Mouse (Mus musculus) lung, postnatal 10 days (tissue): Measurements from ENCODE around the gene Gm815.

Experiments
- DNase-seq: peaks from one replicate; pipeline ENCODE4 v3.0.0; 2021

Gene Gm815

DNA sequence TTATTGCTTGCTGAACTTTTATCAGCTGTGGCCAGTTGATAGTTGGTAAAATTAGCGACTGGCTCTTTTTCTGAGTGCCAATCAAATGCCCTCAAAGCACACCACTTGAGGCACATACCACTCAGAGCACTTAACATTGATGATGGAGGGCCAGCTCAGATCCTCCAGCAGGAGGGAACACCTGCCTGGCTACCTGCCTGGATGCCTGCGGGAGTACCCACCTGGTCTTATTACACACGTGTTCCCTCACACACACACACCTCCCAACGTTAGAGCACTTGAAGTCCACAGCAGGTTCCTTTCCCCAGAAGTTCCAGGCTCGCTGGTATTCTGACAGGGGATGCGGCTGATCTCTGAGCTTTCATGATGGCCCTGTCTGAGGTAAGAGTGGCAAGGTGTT lies at the start of gene Gm815:
Gene Gm815 (plus strand): TSS at position 266 of the 400 bp plus-strand sequence.
- DNase-seq, result no peak

DNA sequence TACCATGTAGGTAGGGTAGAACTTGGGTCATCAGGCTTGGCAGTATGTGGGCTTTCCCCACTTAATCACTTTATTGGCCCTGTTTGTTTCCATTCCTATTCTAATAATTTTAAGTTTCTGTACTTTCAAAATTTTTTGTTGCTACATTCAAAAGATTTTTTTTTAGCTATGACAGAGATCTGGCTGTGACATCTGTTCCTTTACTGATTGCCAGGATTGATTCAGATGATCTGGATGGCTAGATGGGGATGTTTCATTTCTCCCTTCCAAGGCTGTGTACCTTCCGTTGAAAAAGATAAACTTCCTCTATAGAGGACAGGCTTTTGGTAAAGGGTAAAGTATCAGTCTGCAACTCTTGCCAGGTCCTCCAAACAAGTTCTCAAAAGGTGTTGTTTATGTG lies 48.1 kb upstream of the Gm815 start:
- no peak for DNase-seq

DNA sequence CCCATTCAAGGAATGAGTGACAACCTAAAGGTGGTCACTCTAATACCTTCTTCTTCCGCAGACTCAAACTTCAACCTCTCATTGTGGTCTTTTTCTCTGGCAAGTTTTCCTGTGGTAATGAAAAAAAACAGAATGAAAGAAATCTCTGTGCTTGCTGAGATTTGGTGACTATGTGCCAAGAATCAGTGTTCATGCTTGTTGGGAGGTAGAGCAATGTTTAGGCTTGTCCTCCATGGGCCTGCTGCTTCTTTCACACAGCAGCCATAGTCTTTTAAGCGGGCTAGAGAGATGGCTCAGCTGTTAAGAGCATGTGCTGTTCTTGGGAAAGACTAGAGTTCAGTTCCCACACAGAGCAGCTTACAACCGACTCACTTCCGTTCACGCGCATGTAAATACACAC lies 41.8 kb upstream of the Gm815 start:
- DNase-seq, result no peak

DNA sequence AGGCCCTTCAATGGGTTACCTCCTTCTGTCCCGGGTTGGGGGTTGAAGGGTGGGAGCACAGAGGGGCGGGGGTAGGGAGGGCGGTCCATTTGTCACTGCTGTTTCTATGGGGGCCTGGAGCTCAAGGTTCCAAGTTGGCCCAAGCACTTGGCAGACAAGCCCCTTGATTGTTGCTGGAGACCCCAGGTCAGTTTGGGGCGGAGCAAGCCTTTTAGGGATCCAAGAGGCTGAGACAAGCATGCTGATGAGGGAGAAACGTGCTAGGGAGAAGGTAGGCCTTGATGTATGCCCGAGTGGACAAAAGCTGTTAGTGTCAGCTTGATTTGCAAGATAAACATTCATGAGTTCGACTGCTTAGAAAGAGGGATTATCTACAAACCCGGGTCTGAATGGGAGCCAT lies 40.9 kb upstream of the Gm815 start:
- no peak for DNase-seq

DNA sequence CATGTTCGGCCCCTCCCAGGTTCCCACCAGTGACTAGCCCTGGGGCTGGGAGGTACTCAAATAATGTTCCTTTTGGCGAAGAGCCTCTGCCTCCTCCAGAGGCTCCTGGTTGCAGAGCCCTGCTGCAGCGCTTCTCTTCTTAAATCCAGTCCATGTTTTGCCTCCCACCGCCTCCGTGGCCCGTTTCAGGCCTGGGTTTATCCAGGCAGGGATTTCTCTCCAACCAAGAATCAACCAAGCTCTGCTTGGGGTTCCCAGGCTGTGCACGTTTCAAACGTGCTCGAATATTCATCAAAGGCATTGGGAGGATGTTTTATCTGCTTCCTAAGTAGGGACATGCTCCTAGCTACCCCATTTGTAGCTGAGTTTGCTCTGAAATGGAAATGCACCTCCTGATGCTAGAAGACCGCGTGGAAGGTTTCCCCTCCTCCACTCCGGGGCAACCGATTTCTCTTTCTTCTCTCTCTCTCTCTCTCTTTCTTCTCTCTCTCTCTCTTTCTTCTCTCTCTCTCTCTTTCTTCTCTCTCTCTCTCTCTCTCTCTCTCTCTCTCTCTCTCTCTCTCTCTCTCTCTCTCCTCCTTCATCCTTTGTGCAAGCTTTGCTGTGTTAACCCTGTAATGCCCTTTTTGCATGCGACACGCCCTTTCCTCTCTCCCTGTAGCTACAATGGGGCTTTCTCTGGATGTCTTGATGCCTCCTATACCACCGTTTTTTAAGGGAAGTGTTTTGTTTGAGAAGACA lies 40.2 kb upstream of the Gm815 start:
- peak; percentile 92 for DNase-seq

DNA sequence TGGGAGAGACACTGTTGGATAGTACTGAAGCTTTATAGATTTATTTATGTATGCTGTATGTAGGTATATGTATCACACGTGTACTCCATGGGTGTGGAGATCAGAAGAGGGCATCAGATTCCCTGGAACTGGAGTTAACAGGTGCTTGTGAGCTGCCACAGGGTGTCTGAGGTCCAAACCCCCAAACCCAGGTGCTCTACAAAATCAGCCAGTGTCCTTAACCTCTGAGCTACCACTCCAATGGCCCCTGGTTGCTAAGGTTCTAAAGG lies 39.7 kb upstream of the Gm815 start:
- DNase-seq, result no peak

DNA sequence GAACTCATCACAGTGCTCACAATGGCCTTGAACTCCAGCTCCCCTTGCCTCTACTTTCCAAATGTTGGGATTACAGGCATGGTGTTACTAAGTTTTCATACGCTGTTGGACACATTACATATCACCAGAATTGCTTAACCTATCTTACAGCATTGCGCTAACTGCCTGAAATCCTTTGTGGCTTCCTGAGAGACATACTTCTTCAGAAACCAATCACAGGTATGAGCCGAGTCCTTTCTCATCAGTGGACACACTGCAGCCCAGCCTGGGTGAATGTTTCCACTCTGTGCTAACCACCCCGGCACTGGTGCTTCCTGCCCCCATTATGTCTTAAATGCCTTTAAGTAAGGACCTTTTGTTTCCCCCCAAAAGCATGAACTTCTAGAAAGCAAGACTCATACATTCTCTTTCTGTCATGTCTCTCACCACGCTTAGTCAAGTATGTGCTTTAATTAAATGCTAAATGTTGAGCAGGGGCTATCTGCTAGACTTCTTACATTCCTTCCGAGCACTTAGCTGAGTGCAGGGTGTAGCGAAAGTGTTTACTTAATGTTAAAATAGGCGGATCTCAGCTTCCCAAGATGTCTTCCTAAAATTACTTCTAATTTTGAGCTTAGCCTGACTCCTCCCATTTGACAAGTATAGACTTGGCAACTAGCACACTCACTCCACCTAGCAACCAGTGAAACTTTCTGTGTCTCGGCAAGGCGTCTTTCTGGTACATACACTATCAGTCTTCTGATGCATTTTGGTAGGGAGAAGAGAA lies 34.5 kb upstream of the Gm815 start:
- no peak for DNase-seq

DNA sequence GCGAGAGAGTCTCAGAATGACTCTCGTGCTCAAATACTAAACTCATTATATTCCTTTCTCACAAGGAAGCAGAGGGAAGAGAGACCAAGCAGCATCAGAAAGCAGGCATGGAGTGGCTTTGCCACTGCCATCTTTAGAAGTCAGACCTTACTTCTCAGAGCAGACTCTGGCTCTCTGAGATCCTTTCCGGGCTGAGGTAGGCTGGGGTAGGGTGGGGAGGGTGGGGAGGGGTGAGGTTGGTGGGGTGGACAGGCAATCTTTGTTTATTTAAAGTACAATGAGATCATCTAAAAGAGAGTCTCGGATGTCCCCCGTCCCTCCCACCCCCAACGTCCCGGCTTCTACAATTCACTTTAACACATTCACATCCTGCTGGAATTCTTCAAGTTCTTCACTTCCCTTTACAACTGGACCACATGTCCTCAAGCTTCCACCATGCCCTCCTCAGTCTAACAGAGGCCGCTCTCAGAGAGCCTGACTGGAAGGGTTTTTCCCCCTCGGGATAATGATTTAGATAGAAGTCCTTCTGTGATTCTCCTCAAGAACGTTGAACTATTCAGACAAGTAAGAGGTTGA lies 33.3 kb upstream of the Gm815 start:
- no peak for DNase-seq

DNA sequence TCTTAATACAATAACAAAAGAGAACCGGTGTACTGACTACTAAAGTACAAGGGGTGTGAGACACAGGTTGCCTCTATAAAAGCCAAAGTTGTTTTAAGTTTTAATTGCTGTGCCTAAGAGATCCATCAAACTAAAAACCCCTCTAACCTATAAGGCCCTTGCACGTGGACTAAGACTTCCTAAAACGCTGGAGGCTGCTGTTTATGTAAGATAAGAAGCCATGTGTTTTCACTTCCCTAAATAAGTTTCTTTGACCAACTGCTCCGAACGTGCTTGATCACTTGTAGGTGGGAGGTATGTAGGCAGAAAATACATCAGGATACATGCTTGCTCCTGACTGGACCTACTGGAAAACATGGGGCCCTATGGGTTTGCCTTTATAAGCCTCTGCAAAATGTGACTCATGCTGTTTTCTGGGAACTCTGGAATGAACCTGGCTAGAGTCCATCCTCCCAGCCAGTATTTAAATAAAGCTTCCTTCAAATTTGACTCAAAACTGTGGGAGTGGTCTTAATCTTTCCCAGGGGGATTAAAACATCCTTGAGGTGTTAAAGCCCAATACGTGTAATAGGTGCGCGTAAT lies 31.9 kb upstream of the Gm815 start:
- DNase-seq, result no peak

DNA sequence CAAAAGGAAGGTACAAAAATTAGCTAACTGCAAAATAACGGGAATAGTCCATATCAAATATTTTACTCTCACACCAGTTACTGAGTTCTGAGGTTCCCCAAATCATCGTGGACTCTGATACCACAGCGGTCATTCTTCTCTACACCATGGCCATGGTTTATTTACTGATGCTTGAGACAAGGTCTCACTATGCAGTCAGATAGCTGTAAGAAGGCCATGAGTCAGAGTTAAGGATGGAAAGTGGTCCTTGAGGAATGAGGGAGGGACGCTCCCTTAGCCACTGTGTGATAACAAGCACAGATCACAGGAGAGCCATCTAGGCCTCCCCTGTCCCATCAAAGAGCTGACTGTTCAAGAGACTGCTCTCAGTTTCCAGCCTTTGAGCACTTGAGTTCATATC lies 31.0 kb upstream of the Gm815 start:
- DNase-seq, result no peak

DNA sequence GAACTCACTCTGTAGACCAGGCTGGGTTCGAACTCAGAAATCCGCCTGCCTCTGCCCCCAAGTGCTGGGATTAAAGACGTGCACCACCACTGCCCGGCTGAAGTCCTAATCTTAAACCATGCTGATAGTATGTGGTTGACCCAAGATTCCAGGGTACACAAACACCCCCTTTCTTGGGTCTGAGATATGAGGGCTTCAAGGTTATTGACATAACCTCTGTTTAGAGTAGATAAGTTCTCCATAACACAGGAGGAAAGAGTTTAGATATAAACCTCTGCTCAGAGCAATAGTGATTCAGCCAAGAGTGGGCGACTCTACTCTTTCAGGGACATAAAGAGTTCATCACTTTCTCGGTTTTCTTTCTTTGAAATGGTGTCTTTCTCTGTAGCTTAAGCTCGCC lies 30.5 kb upstream of the Gm815 start:
- no peak for DNase-seq

DNA sequence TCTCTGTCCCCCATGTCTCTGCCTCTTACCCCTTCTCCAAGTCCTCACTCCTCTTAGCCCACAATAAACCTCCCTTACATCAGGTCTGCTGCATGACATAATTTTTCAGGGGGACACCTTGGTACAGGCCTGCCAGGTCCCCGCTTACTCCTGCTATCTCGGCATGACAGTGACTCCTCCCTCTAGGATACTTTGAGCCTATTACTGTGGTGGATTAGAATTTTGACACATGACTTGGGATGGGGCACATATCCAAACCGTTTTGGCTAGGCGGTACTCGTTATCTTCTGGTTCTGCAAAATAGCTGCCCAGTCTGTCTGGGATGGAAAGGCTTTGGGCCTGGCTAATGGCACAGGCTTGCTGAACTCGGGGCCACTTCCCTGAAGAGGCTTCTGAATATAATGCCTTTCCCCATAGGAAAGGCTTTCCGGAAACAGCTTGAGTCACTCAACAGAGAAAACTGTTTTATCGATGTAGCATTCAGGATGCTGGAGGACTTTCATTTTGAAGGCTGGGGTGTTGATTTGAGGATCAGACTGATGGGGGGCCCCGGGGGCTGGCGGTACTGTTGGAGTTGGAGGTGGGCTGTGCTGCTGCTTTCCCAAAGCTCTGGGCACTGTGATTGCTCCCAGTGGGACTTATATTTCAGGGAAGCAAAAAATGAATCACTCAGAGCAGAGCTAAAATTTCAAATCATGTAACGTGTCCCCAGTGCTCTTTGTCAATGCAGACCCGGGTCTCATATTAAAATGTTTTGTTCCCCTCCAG lies 27.1 kb upstream of the Gm815 start:
- DNase-seq, result no peak

DNA sequence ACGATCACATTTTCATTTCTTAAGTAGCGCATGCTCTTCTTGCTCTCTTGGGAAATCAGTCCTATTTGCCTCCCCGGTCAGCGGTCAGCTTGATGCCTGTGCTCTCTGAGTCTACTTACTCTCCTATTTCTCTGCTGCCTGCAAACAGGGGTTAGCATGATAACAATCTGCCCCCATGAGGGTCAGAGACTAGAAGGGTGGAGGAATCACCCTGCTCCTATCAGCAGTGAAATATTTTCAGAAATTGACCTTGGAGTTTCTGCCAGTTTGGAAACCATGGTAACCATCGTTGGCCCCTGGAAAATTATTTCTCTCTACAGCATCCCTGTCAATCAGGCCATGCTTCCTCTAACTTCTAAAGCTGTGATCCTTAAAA lies 26.5 kb upstream of the Gm815 start:
- DNase-seq, result no peak

DNA sequence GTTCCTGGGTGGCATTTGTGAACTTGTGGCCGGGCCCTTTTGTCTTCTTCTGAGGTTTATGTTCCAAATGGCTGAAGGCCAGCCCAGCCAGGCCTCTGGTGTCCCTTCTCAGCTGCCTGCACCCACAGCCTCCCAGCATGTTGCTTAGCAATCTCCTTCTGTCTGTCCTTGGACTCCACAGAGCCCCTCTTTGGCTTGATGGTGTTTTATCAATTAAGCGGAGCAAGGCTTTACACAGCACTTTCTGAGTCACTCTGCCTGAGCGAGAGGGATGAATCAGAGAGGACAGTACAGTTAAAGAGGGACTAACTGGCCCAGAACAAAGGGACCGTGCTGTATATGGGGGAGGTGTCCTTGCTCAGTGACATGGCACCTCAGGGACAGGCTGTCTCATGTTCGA lies 22.0 kb upstream of the Gm815 start:
- peak; percentile 57 for DNase-seq

DNA sequence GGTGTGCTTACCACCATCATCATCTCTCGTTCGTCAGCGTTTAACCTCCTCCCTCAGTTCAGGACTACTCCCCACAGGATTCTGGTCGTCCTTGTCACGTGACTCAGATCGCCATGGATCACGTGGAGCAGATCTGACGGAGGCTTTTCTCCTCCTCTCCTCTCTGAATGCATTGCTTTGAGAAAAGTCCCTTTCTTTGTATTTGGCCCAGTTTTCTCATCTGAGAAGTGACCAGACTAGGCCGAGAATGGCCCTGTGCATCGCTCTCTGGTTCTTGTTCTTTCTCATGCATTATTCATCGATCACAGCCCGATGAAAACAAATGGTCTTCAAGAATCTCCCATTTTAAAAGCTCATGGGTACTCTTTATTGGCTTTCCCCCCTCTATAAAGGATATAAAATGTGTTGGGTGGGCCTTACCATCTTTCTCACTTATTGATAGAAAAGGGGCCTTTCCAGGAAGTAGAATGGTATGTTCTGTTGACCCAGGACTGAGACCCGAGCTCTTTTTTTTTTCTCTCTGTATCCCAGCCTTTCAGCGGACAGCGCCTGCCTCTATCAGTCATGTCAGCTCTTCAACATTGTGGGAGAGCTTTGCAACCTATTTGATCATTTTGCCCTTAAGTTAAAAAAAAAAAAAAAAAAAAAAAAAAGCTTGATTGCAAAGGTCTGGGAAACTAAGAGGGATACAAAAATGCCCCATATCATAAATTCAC lies 20.5 kb upstream of the Gm815 start:
- no peak for DNase-seq

DNA sequence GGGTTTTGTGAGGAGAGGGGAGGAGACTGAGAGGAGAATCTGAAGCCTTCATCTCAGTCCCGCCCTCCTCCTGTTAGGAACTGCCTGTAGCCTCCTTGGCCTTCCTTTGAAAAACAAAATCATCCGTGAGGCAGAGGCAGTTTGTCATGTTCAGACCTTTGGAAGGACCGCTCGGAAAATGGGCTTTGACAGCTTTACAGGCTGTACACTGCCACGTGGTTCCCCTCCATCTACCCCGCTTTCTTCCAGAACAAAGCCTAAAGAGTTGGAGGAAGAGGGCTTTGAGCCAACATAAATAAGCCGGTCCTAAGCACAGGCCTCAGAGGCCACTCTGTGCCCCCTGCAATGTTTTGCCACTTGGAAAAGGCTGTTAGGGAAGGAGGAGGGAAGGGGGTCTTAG lies 19.9 kb upstream of the Gm815 start:
- peak; percentile 7 for DNase-seq

DNA sequence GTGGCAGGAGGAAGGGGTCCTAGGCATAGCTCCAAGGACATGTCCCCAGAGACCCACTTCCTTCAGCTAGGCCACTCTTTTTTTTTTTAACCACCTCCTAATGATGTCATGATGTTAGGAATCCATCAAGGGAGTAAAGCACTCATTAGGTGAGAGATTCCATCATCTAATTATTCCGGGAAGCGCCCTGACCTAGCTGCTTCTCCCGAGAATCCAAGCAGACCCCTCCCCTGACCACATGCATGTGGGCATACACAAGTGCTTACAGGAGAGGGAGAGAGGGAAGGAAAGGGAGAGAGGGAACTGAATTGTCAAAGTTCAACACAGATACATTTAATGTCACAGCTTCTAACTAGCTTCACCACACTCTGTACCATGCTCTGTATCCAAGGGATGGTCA lies 16.1 kb upstream of the Gm815 start:
- DNase-seq, result no peak

DNA sequence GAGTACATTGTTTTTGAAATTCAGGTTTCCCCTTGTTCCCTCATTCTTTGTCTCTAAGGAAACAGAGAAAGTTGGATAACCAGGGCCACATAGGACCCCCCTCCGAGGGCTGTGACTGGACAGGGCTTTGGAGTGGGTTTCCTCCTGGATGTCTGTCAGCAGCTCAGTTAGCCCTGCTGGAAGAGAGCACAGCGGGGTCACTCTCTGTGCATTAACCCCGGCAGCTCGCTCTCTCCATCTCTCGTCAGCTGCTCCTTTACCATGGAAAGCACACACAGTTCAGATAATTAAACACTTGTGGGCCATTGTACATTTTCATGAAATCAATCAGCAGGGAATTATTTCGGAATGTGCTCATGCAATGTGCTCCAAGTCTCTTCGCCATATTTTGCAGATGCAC lies 15.4 kb upstream of the Gm815 start:
- no peak for DNase-seq

DNA sequence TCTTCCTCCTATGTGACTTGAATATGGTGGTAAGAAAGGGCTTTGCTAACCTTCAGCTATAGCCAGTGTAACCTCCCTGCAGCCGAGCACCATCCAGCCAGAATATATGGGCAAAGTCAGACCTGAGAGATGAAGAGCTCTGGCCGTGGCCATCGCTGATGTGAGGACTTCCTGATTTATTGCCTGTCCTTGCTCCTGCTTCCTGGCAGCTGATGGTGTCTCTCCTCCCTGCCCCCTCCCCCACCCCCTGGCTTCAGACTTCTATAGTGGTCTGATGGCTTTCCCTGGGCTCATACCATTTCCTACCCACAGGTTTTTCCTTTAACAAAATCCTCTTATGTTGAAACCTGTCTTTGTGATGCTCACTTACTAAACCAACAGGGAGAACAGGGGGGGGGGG lies 14.6 kb upstream of the Gm815 start:
- DNase-seq, result no peak

DNA sequence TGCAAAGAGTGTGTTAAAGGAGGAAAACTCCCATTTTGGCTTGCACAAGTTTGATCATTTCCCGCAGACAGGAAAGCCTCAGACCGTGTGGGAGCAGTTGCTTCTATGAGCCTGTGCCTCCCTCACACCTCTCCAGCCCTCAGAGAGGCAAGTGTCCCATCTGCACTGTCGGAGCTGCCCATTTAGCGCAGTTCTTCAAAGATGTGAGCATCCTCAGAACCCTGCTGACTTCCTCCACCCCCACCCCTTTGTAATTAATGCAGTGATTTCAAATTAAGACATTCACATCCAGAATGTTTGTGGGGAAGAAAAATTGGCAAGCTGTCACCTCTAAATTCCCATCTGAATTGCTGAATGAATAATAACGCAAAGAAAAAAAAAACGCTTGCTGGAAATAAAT lies 12.8 kb upstream of the Gm815 start:
- DNase-seq, result no peak

DNA sequence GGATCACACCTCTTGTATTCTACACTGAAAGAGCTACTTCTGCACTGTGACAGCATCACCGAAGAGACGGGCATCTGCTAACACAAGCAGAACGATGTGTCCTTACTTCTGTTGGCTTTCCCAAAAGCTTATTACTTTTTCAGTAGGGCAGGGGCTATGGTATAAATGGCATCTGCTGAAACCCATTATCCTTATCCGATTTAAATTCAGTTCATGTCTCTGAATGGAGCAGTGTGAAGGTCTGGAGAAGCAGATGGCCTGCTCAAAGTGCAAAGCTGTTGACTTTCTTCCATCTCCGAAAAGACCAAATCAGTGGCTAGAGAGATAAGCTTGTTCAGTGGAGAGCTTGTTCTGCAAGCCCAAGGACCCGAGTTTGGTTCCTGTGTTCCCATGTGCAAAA lies 10.1 kb upstream of the Gm815 start:
- DNase-seq, result no peak

DNA sequence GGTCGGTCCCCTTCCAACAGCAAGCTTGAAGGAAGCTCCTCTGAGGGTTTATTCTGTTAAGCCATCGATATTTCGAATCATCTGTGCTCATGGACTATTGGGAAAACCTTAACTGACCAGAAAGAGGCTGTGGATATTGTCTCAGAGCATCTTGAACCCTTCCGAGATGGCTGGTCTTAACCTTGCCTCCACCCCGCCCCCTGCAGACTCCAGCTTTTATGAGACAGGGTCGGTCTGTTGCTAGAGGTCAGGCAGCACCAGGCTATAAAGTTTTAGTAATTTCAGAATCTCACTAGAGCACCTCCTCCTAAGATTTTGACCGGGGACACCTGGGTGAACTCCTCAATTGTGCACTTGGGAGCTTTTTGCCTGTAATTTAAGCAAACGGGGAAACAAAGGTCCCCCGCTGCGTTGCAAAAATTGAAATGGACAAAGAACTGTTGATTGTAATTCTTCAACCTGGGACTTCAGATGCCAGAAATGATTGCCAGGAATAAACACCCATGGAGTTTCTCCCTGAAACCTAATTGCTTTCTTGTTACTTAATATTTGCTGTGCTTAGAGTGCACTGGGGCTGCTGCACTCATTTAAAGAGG lies 8.4 kb upstream of the Gm815 start:
- DNase-seq, result no peak
